Mouse (Mus musculus): Measurements from ENCODE around the gene Mia2.
"Not testable (repeated sequence)": the region's sequence is repeated elsewhere in the genome, so short reads cannot be mapped to it uniquely, and the experiment has no call there.

Mia2 gene

DNA sequence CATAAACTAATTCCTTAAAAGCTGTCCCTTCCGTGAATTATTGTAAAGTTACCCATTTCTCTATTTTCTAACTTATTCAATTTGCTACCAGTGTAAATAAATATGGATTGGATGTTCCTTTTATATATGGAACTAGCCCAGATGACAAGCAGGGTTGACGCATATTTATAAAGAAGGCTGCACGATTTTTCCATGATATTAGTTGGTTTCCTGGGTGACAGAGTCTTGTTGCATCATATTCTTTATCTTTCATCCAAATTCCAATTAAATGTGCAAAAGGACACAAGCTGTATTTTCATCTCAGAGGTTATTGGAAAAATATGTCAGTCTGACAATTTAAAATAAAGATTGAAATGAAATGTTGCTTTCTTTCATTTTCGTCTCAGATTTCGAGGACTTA is 142.8 kb downstream of the Mia2 start:
- no peak for DNase-seq (ENCODE audit: low spot score)

DNA sequence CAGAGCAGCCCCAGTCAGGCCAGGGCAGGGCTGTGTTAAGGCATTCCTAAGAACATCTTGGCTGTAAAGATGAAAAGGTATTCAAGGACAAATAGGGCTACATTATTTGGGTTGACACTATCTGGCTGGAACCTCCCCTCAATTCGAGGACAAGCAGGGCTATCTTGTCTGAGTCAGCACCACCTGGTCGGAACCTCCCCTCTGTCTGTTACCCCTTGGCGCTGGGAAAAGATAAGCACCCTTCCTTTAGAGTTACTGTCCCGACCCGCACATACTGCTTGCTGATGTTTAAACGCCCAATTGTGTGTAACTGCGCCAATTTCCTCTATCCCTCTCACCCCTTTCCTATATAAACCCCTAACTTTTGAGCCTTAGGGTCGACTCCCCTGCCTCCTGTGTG is 145.4 kb downstream of the Mia2 start:
- not testable (repeated sequence) for DNase-seq (ENCODE audit: low spot score)

Measured in spleen, adult 12 weeks (tissue).